Mouse (Mus musculus): ENCODE data around the gene Ptgr2.

GRCm38 (mm10) chr12:84284391-84284790 is 641 bp upstream of the Ptgr2 start:
- TF ChIP-seq POLR2A (IDR thresholded peaks at IDR 0.05; ENCODE audit: low read depth, low read length) = no peak
- TF ChIP-seq CTCF (IDR thresholded peaks at IDR 0.05; ENCODE audit: extremely low read depth, insufficient read depth, insufficient read length, insufficient replicate concordance) = no peak
